Mouse (Mus musculus): ENCODE data around the gene Clmn.

- no peak for TF ChIP-seq CTCF (IDR thresholded peaks at IDR 0.05; ENCODE audit: low read depth, low read length)
- TF ChIP-seq POLR2A (IDR thresholded peaks at IDR 0.05; ENCODE audit: borderline replicate concordance, low read depth, low read length): no peak
These were observed 142.8 kb downstream of the Clmn start for GRCm38 (mm10) chr12:104722056-104722455.
